Mouse (Mus musculus) activated CD4-positive, CD25-positive, alpha-beta regulatory T cell, adult 4 months (primary cell): ENCODE measurements at regions not wholly inside any gene's neighbourhood (a gene's known extent, or its start where the extent isn't known, plus 50 kb on each side); places are given as distances from the start of the nearest gene placed in this dataset.
"Not testable (repeated sequence)": the region's sequence is repeated elsewhere in the genome, so short reads cannot be mapped to it uniquely, and the experiment has no call there.

Source experiments
- ATAC-seq: one replicate; pipeline ENCODE4 v1.8.0; 2017

- no peak for ATAC-seq
Observed at GRCm38 (mm10) chr8:8973769-8974168, 283.4 kb upstream of the Arglu1 start.

- no peak for ATAC-seq
Observed at GRCm38 (mm10) chr8:8973334-8973733, 283.0 kb upstream of the Arglu1 start.

GRCm38 (mm10) chr8:8970776-8971175 lies 280.5 kb upstream of the Arglu1 start:
- ATAC-seq: no peak

- no peak for ATAC-seq
Observed at GRCm38 (mm10) chr8:8970346-8970745, 280.0 kb upstream of the Arglu1 start.

GRCm38 (mm10) chr8:8969112-8969950 lies 279.0 kb upstream of the Arglu1 start:
- no peak for ATAC-seq

- ATAC-seq: no peak
Observed at GRCm38 (mm10) chr8:8966658-8967048, 276.3 kb upstream of the Arglu1 start.

GRCm38 (mm10) chr8:8965983-8966657 lies 275.8 kb upstream of the Arglu1 start:
- ATAC-seq: no peak

GRCm38 (mm10) chr8:8960221-8960620 lies 269.9 kb upstream of the Arglu1 start:
- no peak for ATAC-seq

- ATAC-seq: no peak
Observed at GRCm38 (mm10) chr8:8959787-8960093, 269.4 kb upstream of the Arglu1 start.

- no peak for ATAC-seq
Observed at GRCm38 (mm10) chr8:8959021-8959786, 268.9 kb upstream of the Arglu1 start.

GRCm38 (mm10) chr8:8958140-8958539 lies 267.8 kb upstream of the Arglu1 start:
- ATAC-seq: not testable (repeated sequence)

GRCm38 (mm10) chr8:8952212-8952611 lies 261.9 kb upstream of the Arglu1 start:
- no peak for ATAC-seq

GRCm38 (mm10) chr8:8951186-8951585 lies 260.9 kb upstream of the Arglu1 start:
- no peak for ATAC-seq

- no peak for ATAC-seq
Observed at GRCm38 (mm10) chr8:8947516-8948161, 257.3 kb upstream of the Arglu1 start.

- ATAC-seq: no peak
Observed at GRCm38 (mm10) chr8:8942991-8943390, 252.7 kb upstream of the Arglu1 start.

- ATAC-seq: no peak
Observed at GRCm38 (mm10) chr8:8940899-8941298, 250.6 kb upstream of the Arglu1 start.

GRCm38 (mm10) chr8:8938536-8938935 lies 248.2 kb upstream of the Arglu1 start:
- no peak for ATAC-seq

GRCm38 (mm10) chr8:8932466-8932865 lies 242.1 kb upstream of the Arglu1 start:
- no peak for ATAC-seq

- ATAC-seq: no peak
Observed at GRCm38 (mm10) chr8:8931746-8932145, 241.4 kb upstream of the Arglu1 start.

GRCm38 (mm10) chr8:8928074-8928862 lies 237.9 kb upstream of the Arglu1 start:
- ATAC-seq: no peak

- no peak for ATAC-seq
Observed at GRCm38 (mm10) chr8:8921446-8921845, 231.1 kb upstream of the Arglu1 start.
